8 mouse cellular contexts compared by ENCODE assay signal in the genomic region with DNA sequence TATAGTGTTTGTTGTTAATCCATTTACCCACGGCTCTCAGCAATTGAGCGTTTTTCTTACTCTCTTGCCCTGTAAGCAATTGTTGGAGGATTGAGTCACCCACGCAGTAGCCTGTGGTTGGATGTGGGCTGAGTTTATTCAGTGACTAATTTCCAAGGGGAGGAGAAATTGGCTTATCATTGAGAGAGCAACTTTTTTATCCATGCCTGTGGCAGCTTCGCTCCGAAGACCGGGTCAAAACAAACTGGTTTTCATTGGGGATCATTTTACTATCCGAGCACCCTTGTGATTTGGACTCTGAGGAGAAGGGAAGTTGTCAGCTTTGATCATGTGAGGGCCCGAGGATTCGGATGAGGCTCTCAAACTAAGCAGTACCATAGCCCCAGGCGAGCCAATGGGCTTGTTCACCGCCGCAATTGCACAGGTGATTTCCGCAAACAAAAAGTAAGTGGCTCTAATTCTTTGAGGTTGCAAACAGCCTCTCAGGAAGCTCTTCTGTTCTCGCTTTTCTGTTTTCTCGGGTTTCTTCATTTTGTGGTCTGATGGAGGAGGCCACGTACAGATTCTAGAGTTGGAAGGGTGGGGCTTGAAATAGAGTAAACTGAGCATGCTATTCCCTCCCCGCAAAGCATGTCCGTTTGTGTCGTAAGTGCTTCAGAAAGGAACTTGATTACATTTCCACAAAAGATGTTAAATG.
DNase-seq lines count a peak whose midpoint lies in the region; ATAC-seq and TF ChIP-seq lines count a peak whose summit lies in the region.

No protein-coding gene starts in this region.

- H3K27me3 ChIP-seq in liver, adult 2 months (ENCODE audit: control insufficient read depth, insufficient read depth, low read length): no peaks in the 10 kb centered on the region
- no peaks in the 10 kb centered on the region for H3K27me3 ChIP-seq in liver, embryonic 11.5 days (replicated peaks; ENCODE audit: control insufficient read depth, insufficient read depth, low read length)
- no peaks in the 10 kb centered on the region for H3K27me3 ChIP-seq in embryonic facial prominence, embryonic 12.5 days
- H3K27me3 ChIP-seq in stomach, postnatal 0 days (ENCODE audit: control insufficient read depth, insufficient read depth, low read length): no peaks in the 10 kb centered on the region

- H3K27ac ChIP-seq in liver, adult 2 months (replicated peaks; ENCODE audit: insufficient read depth, low read depth, low read length): peak overlapping the region; percentile 41
- no peak overlapping the region for H3K27ac ChIP-seq in liver, embryonic 11.5 days (ENCODE audit: low read depth, low read length)
- no peak overlapping the region for H3K27ac ChIP-seq in embryonic facial prominence, embryonic 12.5 days
- H3K27ac ChIP-seq in stomach, postnatal 0 days (replicated peaks): peak overlapping the region; percentile 91

- no peak for ATAC-seq in liver, embryonic 11.5 days (replicated peaks; ENCODE audit: low FRiP score)
- no peak for ATAC-seq in embryonic facial prominence, embryonic 12.5 days (ENCODE audit: insufficient number of reproducible peaks, insufficient read depth, low FRiP score, low TSS enrichment)
- ATAC-seq in stomach, postnatal 0 days (ENCODE audit: low FRiP score, low TSS enrichment): peak; percentile 88

- H3K9ac ChIP-seq in liver, adult 2 months (ENCODE audit: low read depth, low read length): no peak overlapping the region
- no peak overlapping the region for H3K9ac ChIP-seq in liver, embryonic 11.5 days (ENCODE audit: low read depth, low read length)
- H3K9ac ChIP-seq in embryonic facial prominence, embryonic 12.5 days: no peak overlapping the region
- H3K9ac ChIP-seq in stomach, postnatal 0 days (ENCODE audit: low read length): 0 out of 2 replicates have a peak overlapping the region, but pooled peaks have one; percentile 27

- DNase-seq in liver, adult 2 months (ENCODE audit: extremely low read depth, low read depth, low spot score): peak; percentile 88
- no peak for DNase-seq in liver, embryonic 11.5 days (ENCODE audit: low spot score)
- peak; percentile 33 for DNase-seq in kidney, postnatal 14 days
- DNase-seq in stomach, postnatal 0 days (ENCODE audit: low spot score): peak; percentile 65
- no peak for DNase-seq in right cerebral cortex, postnatal 36 days (ENCODE audit: low spot score in 2 of 2)
- DNase-seq in thymus, postnatal 25 days: no peak
- DNase-seq in spleen, postnatal 10 days (ENCODE audit: low spot score in 2 of 2): no peak

- WGBS in liver, adult 2 months: 18% methylated on average over 19 of the region's 19 CpGs
- 68% methylated on average over 19 of the region's 19 CpGs for WGBS in liver, embryonic 11.5 days
- WGBS in embryonic facial prominence, embryonic 12.5 days: 48% methylated on average over 19 of the region's 19 CpGs
- 45% methylated on average over 19 of the region's 19 CpGs for WGBS in stomach, postnatal 0 days

- H3K4me3 ChIP-seq in liver, adult 2 months (ENCODE audit: insufficient read depth, low read depth, low read length): peak overlapping the region; percentile 15
- H3K4me3 ChIP-seq in liver, embryonic 11.5 days (ENCODE audit: low read depth, low read length): no peak overlapping the region
- H3K4me3 ChIP-seq in embryonic facial prominence, embryonic 12.5 days: no peak overlapping the region
- H3K4me3 ChIP-seq in stomach, postnatal 0 days (ENCODE audit: low read depth, low read length): peak overlapping the region; percentile 27

- no peaks in the 10 kb centered on the region for H3K36me3 ChIP-seq in liver, adult 2 months (ENCODE audit: control insufficient read depth, insufficient read depth, low read length)
- H3K36me3 ChIP-seq in liver, embryonic 11.5 days (ENCODE audit: control insufficient read depth, insufficient read depth, low read length): no peaks in the 10 kb centered on the region
- no peaks in the 10 kb centered on the region for H3K36me3 ChIP-seq in embryonic facial prominence, embryonic 12.5 days
- H3K36me3 ChIP-seq in stomach, postnatal 0 days (ENCODE audit: control insufficient read depth, insufficient read depth, low read length): no peaks in the 10 kb centered on the region

- no peaks in the 10 kb centered on the region for H3K9me3 ChIP-seq in liver, embryonic 11.5 days (ENCODE audit: control insufficient read depth, low read length)
- H3K9me3 ChIP-seq in embryonic facial prominence, embryonic 12.5 days: no peaks in the 10 kb centered on the region
- H3K9me3 ChIP-seq in stomach, postnatal 0 days (ENCODE audit: control insufficient read depth, low read length): no peaks in the 10 kb centered on the region

- no peak overlapping the region for H3K4me2 ChIP-seq in liver, embryonic 11.5 days
- peak overlapping the region; percentile 27 for H3K4me2 ChIP-seq in embryonic facial prominence, embryonic 12.5 days (replicated peaks)
- peak overlapping the region; percentile 54 for H3K4me2 ChIP-seq in stomach, postnatal 0 days (replicated peaks; ENCODE audit: low read depth)

- no peak for TF ChIP-seq EP300 in stomach, postnatal 0 days (optimal IDR thresholded peaks at IDR 0.05)

- TF ChIP-seq POLR2A in liver, adult 2 months (IDR thresholded peaks at IDR 0.05; ENCODE audit: extremely low read depth, insufficient read depth, low read length): no peak

- TF ChIP-seq CTCF in liver, adult 2 months (IDR thresholded peaks at IDR 0.05; ENCODE audit: low read depth, low read length): no peak
- TF ChIP-seq CTCF in stomach, postnatal 0 days (IDR thresholded peaks at IDR 0.05; ENCODE audit: low read depth): no peak

- H3K79me2 ChIP-seq in liver, adult 2 months (ENCODE audit: control insufficient read depth, insufficient read depth, low read length): no peaks in the 10 kb centered on the region; the same call in 1 of the 2 replicates

- peaks cover 8% of the 10 kb centered on the region for H3K4me1 ChIP-seq in liver, adult 2 months (ENCODE audit: control insufficient read depth, insufficient read depth, low read length)
- H3K4me1 ChIP-seq in liver, embryonic 11.5 days (replicated peaks; ENCODE audit: control insufficient read depth, insufficient read depth, low read length): peaks cover 3% of the 10 kb centered on the region; the same call in 1 of the 2 replicates
- H3K4me1 ChIP-seq in embryonic facial prominence, embryonic 12.5 days: peaks cover 17% of the 10 kb centered on the region
- H3K4me1 ChIP-seq in stomach, postnatal 0 days (replicated peaks; ENCODE audit: control insufficient read depth, insufficient read depth): no peaks in the 10 kb centered on the region

Comparison
In these comparisons a context has a peak if more than half of its experiments do, and no peak if none do; other contexts are left out.
1. DNase-seq: peak in liver, adult 2 months (single experiment), kidney, postnatal 14 days (single experiment) and stomach, postnatal 0 days (single experiment); none in liver, embryonic 11.5 days (single experiment), right cerebral cortex, postnatal 36 days (0 of 2), thymus, postnatal 25 days (single experiment) and spleen, postnatal 10 days (0 of 2).
2. H3K27ac ChIP-seq: peak in liver, adult 2 months (single experiment) and stomach, postnatal 0 days (single experiment); none in liver, embryonic 11.5 days (single experiment) and embryonic facial prominence, embryonic 12.5 days (single experiment).
3. H3K4me3 ChIP-seq: peak in liver, adult 2 months (single experiment) and stomach, postnatal 0 days (single experiment); none in liver, embryonic 11.5 days (single experiment) and embryonic facial prominence, embryonic 12.5 days (single experiment).